23 mouse cellular contexts compared by ENCODE assay signal in the genomic region with DNA sequence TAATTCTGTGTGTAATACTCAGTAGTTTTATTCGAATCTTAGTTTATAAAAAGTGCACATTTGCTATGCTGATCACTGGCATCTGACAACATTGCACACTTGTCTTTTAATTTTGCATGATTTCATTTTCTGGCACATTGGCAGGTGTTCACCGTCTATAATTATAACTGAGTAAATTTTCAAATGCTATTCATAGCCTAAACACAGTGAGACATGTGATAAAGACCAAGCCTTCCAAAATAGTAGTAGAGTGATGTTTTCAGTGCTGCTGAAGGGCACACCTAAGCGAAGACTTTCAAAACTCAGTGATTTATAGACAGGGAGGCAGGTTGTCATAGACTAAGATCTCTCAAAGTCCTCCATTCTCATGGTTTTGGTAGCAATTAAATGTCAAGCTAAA. TPM values are rescaled to one million over a fixed set of nuclear protein-coding genes. Genes with fewer than 3 reads are reported as not detected.
DNase-seq lines count a peak whose midpoint lies in the region; ATAC-seq and TF ChIP-seq lines count a peak whose summit lies in the region.
"Had no signal": no experiment of that assay in that cellular context is flagged by ENCODE, and none has a peak within 500 bp of the region (broad histone marks: within the 10 kb centered on the region; RNA-seq: fewer than 3 reads in every experiment).

No protein-coding gene starts in this region.

- no peak overlapping the region for H3K9ac ChIP-seq in heart, embryonic 14.5 days (ENCODE audit: low read length)
- H3K9ac ChIP-seq in heart, embryonic 12.5 days = no peak overlapping the region
- H3K9ac ChIP-seq in CH12.LX (ENCODE audit: insufficient read depth, low read depth) = no peak overlapping the region
- H3K9ac ChIP-seq: embryonic facial prominence, embryonic 12.5 days; forebrain, embryonic 13.5 days; neural tube, embryonic 15.5 days; stomach, embryonic 15.5 days had no signal

- dilution Hi-C loops in CH12.LX (cut with MboI; ENCODE audit: extremely low pct_ligation_motif_present, extremely low pct_unique_long_range_greater_than_20kb, low sequenced_read_pairs) = no loop called here

- no peaks in the 10 kb centered on the region for H3K36me3 ChIP-seq in heart, embryonic 14.5 days (ENCODE audit: control insufficient read depth, insufficient read depth, low read length)
- H3K36me3 ChIP-seq in heart, embryonic 12.5 days = no peaks in the 10 kb centered on the region
- H3K36me3 ChIP-seq in CH12.LX (replicated peaks in 1 of 2; ENCODE audit: control insufficient read depth in 1 of 2, insufficient read depth in 1 of 2, low read length in 1 of 2) = no peaks in the 10 kb centered on the region
- no peaks in the 10 kb centered on the region for H3K36me3 ChIP-seq in myocyte (ENCODE audit: control insufficient read depth, insufficient read depth)
- H3K36me3 ChIP-seq: embryonic facial prominence, embryonic 12.5 days; neural tube, embryonic 15.5 days; stomach, embryonic 15.5 days had no signal

- no peak for TF ChIP-seq CTCF in CH12.LX (conservative IDR thresholded peaks at IDR 0.05 in 1 of 2, IDR thresholded peaks at IDR 0.05 in 1 of 2; ENCODE audit: low read depth in 2 of 2, low read length in 2 of 2)

- peak; percentile 15; the same call in 1 of the 2 replicates for ATAC-seq in frontal cortex, adult (ENCODE audit: low TSS enrichment)
- ATAC-seq in heart, embryonic 14.5 days (ENCODE audit: insufficient number of reproducible peaks, insufficient read depth, low FRiP score, low read depth) = no peak
- no peak for ATAC-seq in heart, embryonic 12.5 days (ENCODE audit: insufficient number of reproducible peaks, low FRiP score)
- ATAC-seq: forebrain, embryonic 13.5 days; hindbrain, postnatal 0 days; intestine, embryonic 16.5 days; lung, postnatal 0 days had no signal

- 0 out of 2 replicates have a peak overlapping the region, but pooled peaks have one; percentile 36 for H3K4me2 ChIP-seq in heart, embryonic 14.5 days (ENCODE audit: low read length)
- no peak overlapping the region for H3K4me2 ChIP-seq in heart, embryonic 12.5 days
- H3K4me2 ChIP-seq in CH12.LX (ENCODE audit: insufficient read depth, low read depth, poor library complexity, severe bottlenecking) = no peak overlapping the region
- no peak overlapping the region for H3K4me2 ChIP-seq in myocyte (ENCODE audit: low read depth)
- H3K4me2 ChIP-seq: embryonic facial prominence, embryonic 12.5 days; forebrain, embryonic 13.5 days; neural tube, embryonic 15.5 days; stomach, embryonic 15.5 days had no signal

- H3K79me2 ChIP-seq in CH12.LX (replicated peaks; ENCODE audit: control insufficient read depth, extremely low read depth, insufficient read depth, poor library complexity, severe bottlenecking) (peaks cover 3% of the 10 kb centered on the region; the same call in 1 of the 2 replicates), myocyte (ENCODE audit: control insufficient read depth, insufficient read depth) (peaks cover 37% of the 10 kb centered on the region)

- TF ChIP-seq RAD21 in CH12.LX (IDR thresholded peaks at IDR 0.05; ENCODE audit: low read depth, low read length) = no peak

- H3ac ChIP-seq in myocyte (ENCODE audit: control insufficient read depth, insufficient read length) = no peak overlapping the region

- WGBS in heart, embryonic 14.5 days = 51% methylated on average over 3 of the region's 3 CpGs
- WGBS in heart, embryonic 12.5 days = 72% methylated on average over 3 of the region's 3 CpGs

- DNase-seq in frontal cortex, postnatal 10 days (ENCODE audit: low spot score in 2 of 2) = no peak
- peak; percentile 28 for DNase-seq in CH12.LX (ENCODE audit: extremely low read depth)
- no peak for DNase-seq in left cerebral cortex, postnatal 36 days (ENCODE audit: low spot score in 2 of 2)
- DNase-seq: adrenal gland, postnatal 14 days; cerebellum, postnatal 10 days; kidney, adult 9 months; kidney, postnatal 25 days; right cerebral cortex, adult 18-20 months; right cerebral cortex, postnatal 4 days; thymus, postnatal 25 days had no signal

- no peaks in the 10 kb centered on the region for H3K9me3 ChIP-seq in heart, embryonic 14.5 days (ENCODE audit: control insufficient read depth, low read length)
- no peaks in the 10 kb centered on the region for H3K9me3 ChIP-seq in heart, embryonic 12.5 days (replicated peaks)
- no peaks in the 10 kb centered on the region for H3K9me3 ChIP-seq in CH12.LX (replicated peaks; ENCODE audit: low read length)
- H3K9me3 ChIP-seq: embryonic facial prominence, embryonic 12.5 days; forebrain, embryonic 13.5 days; neural tube, embryonic 15.5 days; stomach, embryonic 15.5 days had no signal

- H3K4me3 ChIP-seq in heart, embryonic 14.5 days (ENCODE audit: control insufficient read depth in 1 of 2, insufficient read depth in 1 of 2, low read depth in 1 of 2, low read length in 2 of 2) = no peak overlapping the region
- no peak overlapping the region for H3K4me3 ChIP-seq in heart, embryonic 12.5 days
- no peak overlapping the region for H3K4me3 ChIP-seq in CH12.LX (replicated peaks in 1 of 3; ENCODE audit: low read depth in 2 of 3, low read length in 2 of 3, poor library complexity in 1 of 3)
- H3K4me3 ChIP-seq in myocyte = no peak overlapping the region
- H3K4me3 ChIP-seq: embryonic facial prominence, embryonic 12.5 days; forebrain, embryonic 13.5 days; layer of hippocampus, adult 2 months; neural tube, embryonic 15.5 days; stomach, embryonic 15.5 days had no signal

- H3K4me1 ChIP-seq in heart, embryonic 14.5 days (ENCODE audit: control insufficient read depth in 2 of 2, insufficient read depth in 2 of 2, low read length in 2 of 2) = peaks cover 4 to 23% of the 10 kb centered on the region in 2 experiments
- peaks cover 16% of the 10 kb centered on the region for H3K4me1 ChIP-seq in heart, embryonic 12.5 days (replicated peaks)
- H3K4me1 ChIP-seq in CH12.LX (ENCODE audit: control insufficient read depth in 1 of 2, insufficient read depth in 2 of 2) = peaks cover 0 to 80% of the 10 kb centered on the region in 2 experiments; a peak in 2 of 4 replicates
- H3K4me1 ChIP-seq: embryonic facial prominence, embryonic 12.5 days had no signal

- in situ Hi-C loops in CH12.LX (cut with MboI; ENCODE audit: low pct_ligation_motif_present, low pct_unique_long_range_greater_than_20kb, low sequenced_read_pairs) = loop anchor here (25.0 kb wide), 1 partner anchor 307 kb away; a partner anchor contains a TSS

- intact Hi-C loops in left cerebral cortex, postnatal 36 days (cut with DNase I) = no loop called here

- TF ChIP-seq EP300 in CH12.LX (IDR thresholded peaks at IDR 0.05; ENCODE audit: low read length) = no peak

- H3K27me3 ChIP-seq in heart, embryonic 14.5 days (ENCODE audit: control insufficient read depth, insufficient read depth, low read length) = no peaks in the 10 kb centered on the region
- no peaks in the 10 kb centered on the region for H3K27me3 ChIP-seq in heart, embryonic 12.5 days (replicated peaks)
- H3K27me3 ChIP-seq in CH12.LX (replicated peaks) (no peaks in the 10 kb centered on the region), myocyte (ENCODE audit: control insufficient read depth, insufficient read depth, insufficient read length) (no peaks in the 10 kb centered on the region)
- H3K27me3 ChIP-seq: embryonic facial prominence, embryonic 12.5 days; forebrain, embryonic 13.5 days; neural tube, embryonic 15.5 days; stomach, embryonic 15.5 days had no signal

- H3K27ac ChIP-seq in heart, embryonic 14.5 days (replicated peaks in 1 of 2; ENCODE audit: control insufficient read depth in 1 of 2, insufficient read depth in 1 of 2, low read depth in 2 of 2, low read length in 2 of 2) = 0 out of 4 replicates have a peak overlapping the region, but pooled peaks of 1 of the 2 experiments have one; percentile 10
- no peak overlapping the region for H3K27ac ChIP-seq in heart, embryonic 12.5 days (ENCODE audit: poor library complexity, severe bottlenecking)
- no peak overlapping the region for H3K27ac ChIP-seq in CH12.LX (ENCODE audit: insufficient read depth, low read depth)
- H3K27ac ChIP-seq: embryonic facial prominence, embryonic 12.5 days; forebrain, embryonic 13.5 days; hindbrain, postnatal 0 days; layer of hippocampus, adult 2 months; macrophage; neural tube, embryonic 15.5 days; stomach, embryonic 15.5 days had no signal

- TF ChIP-seq POLR2A in CH12.LX (IDR thresholded peaks at IDR 0.05; ENCODE audit: low read depth, low read length) (no peak), myocyte (IDR thresholded peaks at IDR 0.05; ENCODE audit: insufficient read length, low read depth) (no peak)

TF ChIP-seq in CH12.LX, 34 proteins besides CTCF, POLR2A, EP300 and RAD21:
- peak; percentile 35; the same call in 1 of the 2 replicates for TF ChIP-seq BHLHE40 (IDR thresholded peaks at IDR 0.05; ENCODE audit: low read depth, low read length)
- TF ChIP-seq SIN3A (IDR thresholded peaks at IDR 0.05; ENCODE audit: low read length) = no peak
- TF ChIP-seq MEF2A (IDR thresholded peaks at IDR 0.05; ENCODE audit: borderline replicate concordance, low read depth, low read length) = 0 out of 2 replicates have a peak, but pooled peaks have one; percentile 37

TF ChIP-seq in myocyte, 11 proteins besides CTCF, POLR2A, EP300 and RAD21:
- TF ChIP-seq USF1 (IDR thresholded peaks at IDR 0.05; ENCODE audit: low read depth) = peak; percentile 3
- no peak for TF ChIP-seq SRF (IDR thresholded peaks at IDR 0.05; ENCODE audit: control insufficient read depth, insufficient read length, low read depth)
- no peak for TF ChIP-seq MAX (IDR thresholded peaks at IDR 0.05; ENCODE audit: low read depth)
- TF ChIP-seq MYOG (IDR thresholded peaks at IDR 0.05; ENCODE audit: control insufficient read depth in 1 of 3, insufficient read depth in 1 of 3, insufficient read length in 2 of 3, low read depth in 2 of 3) = peak in 1 of 3 experiments; percentile 29

RNA-seq across cellular contexts. Expression of a gene that starts 9.6 kb away (rescaled TPM):
- 36.1 and 37.5 TPM in 2 replicates for polyA plus RNA-seq in heart, embryonic 14.5 days (2014; fragmentation: Nextera tagmentation; extraction: Ambion mirVana)
- 27.8 and 28.6 TPM in 2 replicates for polyA plus RNA-seq in heart, embryonic 12.5 days (2016; fragmentation: Nextera tagmentation; extraction: Ambion mirVana)
- total RNA-seq in CH12.LX (2012; rRNA removed) = 9.6 and 10.4 TPM in 2 replicates
- total RNA-seq in CH12.LX (2014; rRNA removed) = 27.8 and 30.8 TPM in 2 replicates
- 22.0 and 23.5 TPM in 2 replicates for polyA plus RNA-seq in CH12.LX (2012; ENCODE audit: insufficient read length, low read depth)
- polyA plus RNA-seq in myocyte (2012; fragmentation: generic; extraction: Trizol) = 9.7 TPM
- 10 to 100 TPM; 49.6 to 52.7 TPM for total RNA-seq in left cerebral cortex, postnatal 36 days (2021)

RNA-seq across cellular contexts. Expression of a gene that starts 9.6 kb away (rescaled TPM):
- polyA plus RNA-seq in heart, embryonic 14.5 days (2014; fragmentation: Nextera tagmentation; extraction: Ambion mirVana) = 19.9 and 20.4 TPM in 2 replicates
- 19.3 and 21.8 TPM in 2 replicates for polyA plus RNA-seq in heart, embryonic 12.5 days (2016; fragmentation: Nextera tagmentation; extraction: Ambion mirVana)
- total RNA-seq in CH12.LX (2012; rRNA removed) (14.1 TPM in 2 replicates), CH12.LX (2014; rRNA removed) (28.1 and 29.2 TPM in 2 replicates)
- polyA plus RNA-seq in CH12.LX (2012; ENCODE audit: insufficient read length, low read depth) (19.4 and 19.8 TPM in 2 replicates), myocyte (2012; fragmentation: generic; extraction: Trizol) (3.3 TPM)
- total RNA-seq in left cerebral cortex, postnatal 36 days (2021) = 1 to 10 TPM; 7.0 to 7.4 TPM
